Mouse (Mus musculus) intestine, embryonic 14.5 days (tissue): ENCODE results near the gene Scaf8. TPM values are rescaled to one million over a fixed set of nuclear protein-coding genes. Genes with fewer than 3 reads are reported as not detected.

Experiments
- ATAC-seq: fragments of 200-750 bp; cut with Nextera tagmentation; replicated peaks from 2 replicates; pipeline ENCODE4 v1.8.0; 2017; ENCODE audit warnings: low read depth, moderate number of reproducible peaks, moderate TSS enrichment, moderate library complexity; ENCODE audit not compliant: low FRiP score, low TSS enrichment
- DNase-seq: peaks from one replicate; pipeline ENCODE4 v3.0.0-alpha.2; 2018; ENCODE audit warnings: low spot score
- H3K27ac ChIP-seq: fragments of 300-500 bp; sonication (generic); 2 replicates; pipeline ENCODE4 v1.5.1; 2014; ENCODE audit warnings: low read depth, mild to moderate bottlenecking, control low read depth
- H3K27me3 ChIP-seq: fragments of 300-500 bp; sonication (generic); replicated peaks from 2 replicates; pipeline ENCODE4 v1.6.1; 2014; ENCODE audit warnings: low read length, control low read depth; ENCODE audit not compliant: control insufficient read depth, insufficient read depth
- H3K36me3 ChIP-seq: fragments of 300-500 bp; sonication (generic); 2 replicates; pipeline ENCODE4 v1.6.1; 2014; ENCODE audit warnings: low read length, control low read depth; ENCODE audit not compliant: control insufficient read depth, insufficient read depth
- H3K4me1 ChIP-seq: fragments of 300-500 bp; sonication (generic); replicated peaks from 2 replicates; pipeline ENCODE4 v1.6.1; 2014; ENCODE audit warnings: low read length, control low read depth, mixed read lengths; ENCODE audit not compliant: control insufficient read depth, insufficient read depth
- H3K4me2 ChIP-seq: fragments of 300-500 bp; sonication (generic); 2 replicates; pipeline ENCODE4 v1.6.1; 2014; ENCODE audit warnings: low read length
- H3K4me3 ChIP-seq: fragments of 300-500 bp; sonication (generic); 2 replicates; pipeline ENCODE4 v1.5.1; 2014; ENCODE audit warnings: low read depth, low read length, control low read depth, mixed read lengths
- H3K9ac ChIP-seq: fragments of 300-500 bp; sonication (generic); 2 replicates; pipeline ENCODE4 v1.6.1; 2014; ENCODE audit warnings: mild to moderate bottlenecking, low read length
- H3K9me3 ChIP-seq: fragments of 300-500 bp; sonication (generic); 2 replicates; pipeline ENCODE4 v1.6.1; 2016; ENCODE audit warnings: low read length, control low read depth; ENCODE audit not compliant: control insufficient read depth
- WGBS: fragments of 180-500 bp; shearing (Covaris S2); extraction: QIAGEN DNeasy Blood & Tissue Kit; methylation state at CpG from one replicate; pipeline ENCODE4 v1.1.7; 2014; 5-methylcytosine and 5-hydroxymethylcytosine counted together
- polyA plus RNA-seq: library from polyadenylated mRNA; unstranded; fragments of >200 nt; fragmentation: Nextera tagmentation; extraction: Ambion mirVana; gene quantifications from 2 replicates; pipeline ENCODE4 v1.2.1, GENCODE M21; 2014

Gene Scaf8
- polyA plus RNA-seq, 1 experiment from 2014 or later: 21.8 TPM

DNA sequence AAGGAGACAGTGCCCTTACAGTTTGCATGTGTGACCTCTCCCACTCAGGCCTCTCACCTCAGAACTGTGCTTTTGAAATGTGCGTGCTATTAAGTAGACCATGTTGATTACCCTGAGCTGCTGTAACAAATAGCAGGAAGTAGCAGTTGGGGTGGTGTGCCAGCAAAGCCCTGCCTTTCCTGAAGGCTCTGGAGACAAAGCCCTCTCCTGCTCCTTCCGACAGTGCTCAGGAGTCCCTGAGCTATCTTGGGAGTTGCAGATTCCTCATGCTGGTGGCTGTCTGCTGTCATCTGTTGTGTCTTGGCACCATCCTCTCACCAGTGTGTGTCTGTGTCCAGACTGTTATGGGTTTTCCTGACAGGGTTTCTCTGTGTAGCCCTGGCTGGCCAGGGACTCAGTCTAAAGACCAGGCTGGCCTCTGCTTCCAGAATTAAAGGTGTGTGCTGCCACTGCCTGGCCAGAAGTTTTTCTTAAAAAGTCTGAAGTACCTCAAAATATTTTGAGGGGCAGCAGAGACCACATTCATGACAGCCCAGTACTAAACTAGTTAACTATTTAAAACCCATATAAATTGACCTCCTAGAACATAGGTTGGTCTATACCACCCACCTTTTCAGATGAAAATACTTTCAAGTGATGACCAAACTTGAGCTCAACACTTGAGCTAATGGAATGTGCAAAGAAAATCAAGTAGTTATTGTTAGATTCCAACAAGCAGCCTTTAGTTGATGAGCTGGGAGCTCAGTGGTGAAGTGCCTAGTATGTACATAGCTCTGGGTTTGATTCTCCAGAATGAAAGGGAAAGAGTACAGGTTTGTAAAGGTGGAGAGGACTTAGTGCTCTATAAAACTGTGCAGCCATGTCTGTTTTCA, 92.0 kb downstream of the Scaf8 start:
- Histone ChIP-seq H3K4me1 (peaks cover 11% of the 10 kb centered on the region), H3K9ac (no peak overlapping the region), H3K27me3 (no peaks in the 10 kb centered on the region), H3K27ac (no peak overlapping the region; the same call in 1 of the 2 replicates), H3K4me3 (no peak overlapping the region), H3K4me2 (no peak overlapping the region), H3K36me3 (peaks cover 18% of the 10 kb centered on the region), H3K9me3 (no peaks in the 10 kb centered on the region)
- 58% methylated on average over 2 of the region's 2 CpGs for WGBS
- DNase-seq (no peak), ATAC-seq (no peak)

DNA sequence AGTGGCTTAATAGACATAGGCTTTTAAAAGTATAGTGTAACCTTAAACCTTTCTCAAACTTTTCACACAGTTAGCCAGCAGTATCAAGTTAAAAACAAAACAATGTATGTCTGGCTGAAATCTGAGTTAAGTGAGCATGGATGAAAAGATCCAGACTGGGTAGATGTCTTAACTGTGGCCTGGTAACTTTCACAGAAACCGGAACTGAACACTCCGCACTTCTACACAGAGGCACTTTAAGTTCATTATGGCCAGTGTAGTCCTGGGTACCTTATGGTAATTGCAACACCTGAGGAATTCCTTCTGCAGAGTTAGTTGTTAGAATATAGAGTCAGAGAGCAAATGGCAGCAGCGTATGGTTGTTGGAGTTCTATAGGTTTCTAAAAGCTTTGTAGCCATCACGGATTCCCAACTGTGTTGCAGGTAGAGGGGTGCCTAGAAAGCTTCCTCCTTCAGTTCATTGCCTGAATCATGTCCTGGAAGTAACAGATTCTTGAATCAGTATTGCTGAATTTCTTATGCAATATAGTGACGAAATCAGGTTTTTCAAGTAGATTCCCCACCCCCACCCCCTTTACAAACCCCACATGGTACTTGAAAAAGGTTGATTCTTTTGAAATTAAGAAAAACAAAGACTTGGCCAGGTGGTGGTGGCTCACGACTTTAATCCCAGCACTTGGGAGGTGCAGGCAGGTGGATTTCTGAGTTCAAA, 92.9 kb downstream of the Scaf8 start:
- H3K9me3 ChIP-seq: no peaks in the 10 kb centered on the region
- ATAC-seq: no peak
- H3K4me2 ChIP-seq: no peak overlapping the region
- no peak overlapping the region for H3K4me3 ChIP-seq
- peaks cover 11% of the 10 kb centered on the region for H3K4me1 ChIP-seq
- DNase-seq: no peak
- WGBS: 77% methylated on average over 6 of the region's 6 CpGs
- H3K9ac ChIP-seq: no peak overlapping the region
- H3K36me3 ChIP-seq: peaks cover 21% of the 10 kb centered on the region
- no peak overlapping the region for H3K27ac ChIP-seq
- H3K27me3 ChIP-seq: no peaks in the 10 kb centered on the region

DNA sequence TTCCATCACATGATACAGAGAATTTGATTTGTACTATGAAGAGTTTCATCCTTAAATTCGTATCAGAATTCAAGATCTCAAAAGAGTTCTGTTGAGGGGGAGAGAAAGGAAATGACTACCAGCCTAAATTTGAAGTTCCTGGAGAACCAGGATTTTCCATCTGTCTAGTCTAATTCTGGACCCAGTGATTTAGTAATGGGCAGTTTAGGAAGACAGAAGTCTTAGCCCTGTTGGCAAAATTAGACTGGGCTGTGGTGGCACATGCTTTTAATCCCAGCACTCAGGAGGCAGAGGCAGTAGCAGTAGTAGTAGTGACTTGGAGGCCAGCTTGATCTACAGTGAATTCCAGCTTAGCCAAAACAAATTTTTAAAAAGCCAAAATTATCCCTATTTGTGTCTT, 93.7 kb downstream of the Scaf8 start:
- Histone ChIP-seq H3K4me3 (no peak overlapping the region), H3K36me3 (peaks cover 22% of the 10 kb centered on the region; the same call in 1 of the 2 replicates), H3K27ac (no peak overlapping the region), H3K27me3 (no peaks in the 10 kb centered on the region), H3K9ac (no peak overlapping the region), H3K4me1 (peaks cover 11% of the 10 kb centered on the region), H3K4me2 (no peak overlapping the region), H3K9me3 (no peaks in the 10 kb centered on the region)
- no peak for DNase-seq
- 72% methylated on average over 1 of the region's 1 CpGs for WGBS
- ATAC-seq: no peak

DNA sequence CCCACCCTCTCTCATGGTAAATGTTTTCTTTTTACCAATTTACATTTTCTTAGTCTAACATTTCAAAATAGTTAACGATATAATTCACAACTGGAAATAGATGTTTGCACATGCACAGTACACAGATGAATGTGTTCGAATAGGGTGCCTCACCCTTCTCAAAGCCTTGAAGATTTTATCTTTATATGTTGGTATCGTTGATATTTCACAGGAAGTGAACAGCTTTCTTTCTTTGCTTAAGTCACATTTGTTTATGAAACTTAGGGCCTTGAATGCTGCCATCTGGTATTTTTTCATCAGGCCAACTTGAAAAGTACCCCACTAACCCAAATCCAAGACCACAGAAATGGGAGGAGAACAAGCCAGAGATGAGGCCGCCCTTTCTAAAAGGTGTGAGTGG, 94.8 kb downstream of the Scaf8 start:
- 72% methylated on average over 4 of the region's 4 CpGs for WGBS
- no peak overlapping the region for H3K9ac ChIP-seq
- H3K27ac ChIP-seq: no peak overlapping the region
- peaks cover 11% of the 10 kb centered on the region for H3K4me1 ChIP-seq
- H3K4me2 ChIP-seq: no peak overlapping the region
- H3K36me3 ChIP-seq: peaks cover 23% of the 10 kb centered on the region
- no peaks in the 10 kb centered on the region for H3K27me3 ChIP-seq
- ATAC-seq (no peak), DNase-seq (no peak)
- H3K9me3 ChIP-seq: no peaks in the 10 kb centered on the region
- no peak overlapping the region for H3K4me3 ChIP-seq

DNA sequence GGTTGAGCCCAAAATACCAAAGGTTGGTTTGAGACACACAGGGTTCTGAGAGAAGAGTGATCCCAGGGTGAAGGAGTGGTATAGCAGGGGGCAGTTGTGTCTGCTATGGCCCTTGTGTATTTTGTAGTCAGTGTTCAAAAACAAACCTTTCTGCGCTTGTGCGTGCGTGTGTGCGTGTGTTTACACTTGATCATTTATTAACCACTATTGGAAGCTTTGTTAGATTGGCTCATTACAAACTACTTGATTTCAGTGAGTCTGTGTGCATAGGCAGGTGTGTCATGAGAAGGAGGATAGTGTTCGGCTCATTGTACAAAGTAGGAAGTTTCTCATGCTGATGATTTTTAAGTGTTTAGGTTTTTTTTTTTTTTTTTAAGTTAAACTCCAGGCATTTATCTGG, 95.4 kb downstream of the Scaf8 start:
- no peak for ATAC-seq
- H3K9me3 ChIP-seq: no peaks in the 10 kb centered on the region
- H3K36me3 ChIP-seq: peaks cover 27% of the 10 kb centered on the region
- peaks cover 11% of the 10 kb centered on the region for H3K4me1 ChIP-seq
- H3K9ac ChIP-seq: no peak overlapping the region
- DNase-seq: no peak
- no peaks in the 10 kb centered on the region for H3K27me3 ChIP-seq
- 72% methylated on average over 5 of the region's 5 CpGs for WGBS
- H3K4me3 ChIP-seq: no peak overlapping the region
- no peak overlapping the region for H3K4me2 ChIP-seq
- no peak overlapping the region for H3K27ac ChIP-seq

DNA sequence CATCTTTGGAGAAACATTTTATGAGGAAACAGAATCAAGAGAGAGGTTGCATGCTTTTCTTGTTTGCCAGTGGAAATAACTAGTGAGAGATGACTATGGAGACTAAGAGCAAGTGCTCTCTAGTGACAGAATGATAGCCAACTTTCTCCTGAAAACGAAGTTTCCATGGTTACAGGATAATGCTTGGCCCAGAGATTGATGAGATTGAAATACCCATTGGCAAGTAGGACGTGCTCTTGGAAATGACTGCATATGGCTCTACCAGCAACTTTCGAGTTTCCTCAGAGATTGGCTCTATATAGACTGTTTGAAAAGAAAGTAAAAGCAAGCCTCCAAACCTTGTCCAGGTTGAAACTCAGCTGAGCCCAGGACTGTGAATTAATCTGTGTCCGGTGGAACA, 97.3 kb downstream of the Scaf8 start:
- no peak overlapping the region for H3K27ac ChIP-seq
- no peaks in the 10 kb centered on the region for H3K9me3 ChIP-seq
- no peak overlapping the region for H3K4me2 ChIP-seq
- ATAC-seq (no peak), DNase-seq (no peak)
- no peak overlapping the region for H3K4me3 ChIP-seq
- H3K36me3 ChIP-seq: peaks cover 41% of the 10 kb centered on the region
- no peaks in the 10 kb centered on the region for H3K27me3 ChIP-seq
- H3K4me1 ChIP-seq: peaks cover 2% of the 10 kb centered on the region; the same call in 1 of the 2 replicates
- WGBS: 84% methylated on average over 4 of the region's 4 CpGs
- no peak overlapping the region for H3K9ac ChIP-seq

DNA sequence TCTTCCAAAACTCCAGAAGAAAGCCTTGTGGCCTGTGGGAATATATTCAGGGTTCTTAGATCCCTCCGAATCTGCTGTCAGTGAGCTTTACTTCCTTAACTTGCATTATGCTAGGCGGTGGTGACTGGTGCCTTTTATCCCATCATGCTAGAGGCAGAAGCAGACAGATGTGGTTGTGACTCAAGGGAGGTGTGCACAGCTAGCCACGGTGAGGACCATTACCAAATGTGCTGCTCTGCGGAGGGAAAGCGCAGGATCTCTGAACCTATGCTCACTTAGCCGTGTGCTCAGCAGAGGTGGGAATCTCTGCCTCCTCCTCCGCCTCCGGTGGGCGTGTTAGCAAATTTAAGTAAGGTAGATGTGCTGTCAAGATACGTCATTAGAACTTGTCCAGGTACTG, 98.1 kb downstream of the Scaf8 start:
- H3K9ac ChIP-seq: no peak overlapping the region
- peaks cover 9% of the 10 kb centered on the region for H3K4me1 ChIP-seq
- H3K36me3 ChIP-seq: peaks cover 41% of the 10 kb centered on the region
- H3K27me3 ChIP-seq: no peaks in the 10 kb centered on the region
- no peak overlapping the region for H3K4me2 ChIP-seq
- no peak for ATAC-seq
- DNase-seq: no peak
- no peak overlapping the region for H3K27ac ChIP-seq
- no peaks in the 10 kb centered on the region for H3K9me3 ChIP-seq
- WGBS: 97% methylated on average over 10 of the region's 10 CpGs
- H3K4me3 ChIP-seq: no peak overlapping the region

DNA sequence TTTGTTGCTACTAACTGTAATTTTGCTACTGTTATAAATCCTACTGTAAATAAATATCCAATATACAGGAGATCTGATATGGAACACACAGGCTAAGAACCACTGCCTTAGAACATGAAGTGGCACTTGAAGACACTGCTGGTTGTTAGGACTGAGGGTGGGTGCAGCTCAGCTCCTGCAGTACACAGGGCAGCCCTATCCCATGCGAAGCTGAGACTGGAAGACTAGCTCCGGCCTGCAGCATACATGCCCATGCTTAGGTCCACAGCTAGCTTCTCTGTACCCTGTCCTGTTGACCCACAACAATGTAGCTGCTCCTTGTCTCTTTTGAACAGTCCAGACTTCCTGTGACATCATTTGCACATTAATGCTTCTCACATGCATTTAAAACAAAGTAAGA, 100.1 kb downstream of the Scaf8 start:
- Histone ChIP-seq H3K9ac (no peak overlapping the region), H3K4me1 (peaks cover 11% of the 10 kb centered on the region), H3K27me3 (no peaks in the 10 kb centered on the region), H3K36me3 (peaks cover 41% of the 10 kb centered on the region), H3K4me3 (no peak overlapping the region), H3K27ac (no peak overlapping the region), H3K9me3 (no peaks in the 10 kb centered on the region), H3K4me2 (no peak overlapping the region)
- DNase-seq: no peak
- ATAC-seq: no peak
- WGBS: 85% methylated on average over 2 of the region's 2 CpGs
